Mouse (Mus musculus): ENCODE data around the gene Map2k1.

Map2k1 gene

DNA sequence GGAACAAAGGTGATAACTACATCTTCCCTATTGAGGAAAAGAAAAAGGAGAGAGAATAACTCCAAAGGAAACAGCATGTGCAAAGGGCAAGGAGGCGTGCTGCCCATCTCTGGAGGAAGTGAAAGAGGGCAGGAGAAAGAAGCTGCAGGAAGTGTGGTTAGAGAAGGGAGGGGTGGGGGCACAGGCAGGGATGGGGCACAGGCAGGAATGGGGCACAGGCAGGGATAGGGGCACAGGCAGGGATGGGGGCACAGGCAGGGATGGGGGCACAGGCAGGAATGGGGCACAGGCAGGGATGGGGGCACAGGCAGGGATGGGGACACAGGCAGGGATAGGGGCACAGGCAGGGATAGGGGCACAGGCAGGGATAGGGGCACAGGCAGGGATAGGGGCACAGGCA, 4.1 kb downstream of the Map2k1 start:
- DNase-seq (ENCODE audit: low spot score): no peak

DNA sequence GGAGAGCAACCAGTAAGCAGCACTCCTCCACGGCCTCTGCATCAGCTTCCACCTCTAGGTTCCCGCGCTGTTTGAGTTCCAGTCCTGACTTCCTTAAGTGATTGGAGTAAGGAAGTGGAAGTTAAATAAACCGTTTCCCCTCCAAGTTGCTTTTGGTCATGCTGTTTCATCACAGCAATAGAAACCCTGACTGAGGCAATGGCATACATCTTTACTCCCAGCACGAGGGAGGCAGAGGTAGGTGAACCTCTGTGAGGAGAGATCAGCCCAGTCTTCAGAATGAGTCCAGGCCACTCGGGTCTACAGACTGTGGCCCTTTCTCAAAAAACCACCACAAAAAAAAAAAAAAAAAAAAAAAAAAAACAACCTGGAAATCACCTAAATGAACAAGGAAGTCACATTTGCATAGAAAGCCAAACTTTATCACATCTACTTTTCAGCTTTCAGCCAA, 11.0 kb downstream of the Map2k1 start:
- DNase-seq (ENCODE audit: low spot score): no peak

GRCm38 (mm10) chr9:64240681-64241080, 12.8 kb downstream of the Map2k1 start:
- DNase-seq (ENCODE audit: low spot score): no peak

DNA sequence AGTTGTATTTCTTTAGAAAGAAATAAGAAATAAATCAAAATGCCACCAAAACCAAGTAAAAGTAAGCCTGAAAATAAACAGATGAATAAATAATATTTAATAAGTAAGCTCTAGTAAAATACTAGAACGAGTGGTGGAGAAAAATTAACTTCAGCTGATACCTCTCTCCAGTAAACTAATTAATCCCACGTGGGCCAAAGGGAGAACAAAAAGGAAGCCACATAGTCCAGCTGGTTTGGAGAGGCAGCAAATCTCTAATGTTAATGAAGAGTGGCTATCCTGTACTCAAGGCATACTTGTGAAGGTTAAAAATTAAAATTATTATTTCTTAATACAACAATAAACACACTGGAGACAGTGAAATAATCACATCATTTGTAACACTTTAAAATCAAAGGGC, 13.3 kb downstream of the Map2k1 start:
- DNase-seq (ENCODE audit: low spot score): no peak

- no peak for DNase-seq (ENCODE audit: low spot score)
Observed at GRCm38 (mm10) chr9:64236056-64236455, 17.4 kb downstream of the Map2k1 start.

GRCm38 (mm10) chr9:64234768-64235435, 18.5 kb downstream of the Map2k1 start, which contains the start of gene Uchl4:
Gene Uchl4, plus strand, starts transcription at chr9:64235201.
- no peak for DNase-seq (ENCODE audit: low spot score)

GRCm38 (mm10) chr9:64233656-64234055, 19.8 kb downstream of the Map2k1 start:
- no peak for DNase-seq (ENCODE audit: low spot score)

- DNase-seq (ENCODE audit: low spot score): no peak
Observed at GRCm38 (mm10) chr9:64232257-64232957, 21.0 kb downstream of the Map2k1 start.

- no peak for DNase-seq (ENCODE audit: low spot score)
Observed at GRCm38 (mm10) chr9:64231674-64232073, 21.8 kb downstream of the Map2k1 start.

- no peak for DNase-seq (ENCODE audit: low spot score)
Observed at GRCm38 (mm10) chr9:64231171-64231570, 22.3 kb downstream of the Map2k1 start.

DNA sequence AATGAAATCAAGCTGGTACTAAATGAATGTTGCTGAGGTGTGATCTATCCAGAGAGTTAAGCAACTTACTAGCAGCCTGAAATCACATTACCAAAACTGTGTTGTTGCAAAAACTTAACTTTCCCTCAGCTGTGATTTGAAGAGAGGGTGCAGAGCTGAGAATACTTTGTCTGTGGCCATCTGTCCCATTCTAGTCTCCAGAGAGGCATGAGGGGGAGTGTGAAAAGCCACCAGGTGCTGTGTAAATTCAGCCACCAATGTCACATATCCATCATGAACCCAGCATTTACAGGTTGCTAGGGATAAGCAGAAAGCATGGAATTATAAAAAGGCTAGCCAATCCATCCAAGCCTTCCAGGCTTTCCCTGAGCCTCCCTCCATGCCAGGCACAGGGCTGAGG, 24.5 kb downstream of the Map2k1 start:
- no peak for DNase-seq (ENCODE audit: low spot score)

- no peak for DNase-seq (ENCODE audit: low spot score)
Observed at GRCm38 (mm10) chr9:64227736-64228135, 25.7 kb downstream of the Map2k1 start.

DNA sequence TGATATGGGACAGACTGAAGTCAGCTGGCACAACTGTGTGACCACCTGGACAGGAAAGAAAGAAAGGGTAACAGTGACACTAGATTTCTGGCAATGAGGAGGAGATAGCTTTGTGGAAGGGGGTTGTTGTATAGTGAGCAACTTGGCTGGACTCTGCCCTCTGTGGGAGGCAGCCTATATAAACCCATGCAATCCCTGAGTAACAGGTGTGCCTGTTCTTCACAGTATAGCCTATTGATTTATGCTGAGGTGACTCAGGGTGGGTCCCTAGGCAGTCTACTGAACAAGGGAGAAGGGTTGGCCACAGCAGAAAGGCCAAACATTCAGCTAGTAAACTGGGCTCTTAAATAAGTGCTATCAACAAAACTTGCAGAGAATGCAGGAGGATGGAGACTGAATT, 27.6 kb downstream of the Map2k1 start:
- DNase-seq (ENCODE audit: low spot score): no peak

DNA sequence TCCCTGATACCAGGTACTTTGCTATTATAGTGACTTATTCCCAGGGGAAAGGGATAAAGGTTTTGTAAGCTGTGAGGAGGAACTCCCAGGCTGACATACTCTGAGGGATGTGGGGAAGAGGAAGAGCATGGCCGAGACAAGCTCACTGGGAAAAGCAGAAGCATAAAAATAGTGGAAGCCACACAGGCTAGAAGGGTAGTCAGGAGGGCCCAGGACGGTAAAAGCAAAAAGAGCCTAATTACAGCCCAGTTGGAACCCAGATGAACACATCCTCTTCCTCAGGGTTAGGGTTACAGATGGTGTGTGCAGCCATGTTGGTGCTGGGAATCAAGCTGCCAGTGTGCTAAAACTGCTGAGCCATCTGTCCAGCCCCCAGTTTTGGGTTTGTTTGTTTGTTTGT, 31.3 kb downstream of the Map2k1 start:
- no peak for DNase-seq (ENCODE audit: low spot score)

DNA sequence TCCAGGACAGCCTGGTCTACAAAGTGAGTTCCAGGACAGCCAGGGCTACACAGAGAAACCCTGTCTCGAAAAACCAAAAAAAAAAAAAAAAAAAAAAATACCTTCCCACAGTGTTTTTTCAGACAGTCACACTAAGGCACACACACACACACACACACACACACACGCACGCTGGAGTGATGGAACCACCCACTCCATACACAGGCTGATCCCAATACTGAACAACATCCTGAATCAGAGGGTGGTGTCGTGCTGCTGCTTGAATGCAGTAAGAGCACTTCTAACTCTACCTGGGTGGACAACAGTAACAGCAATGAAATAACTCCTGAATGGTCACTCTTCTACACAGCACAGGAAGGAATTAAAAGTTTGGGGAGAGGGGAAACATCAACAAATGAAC, 32.0 kb downstream of the Map2k1 start:
- DNase-seq (ENCODE audit: low spot score): no peak

DNA sequence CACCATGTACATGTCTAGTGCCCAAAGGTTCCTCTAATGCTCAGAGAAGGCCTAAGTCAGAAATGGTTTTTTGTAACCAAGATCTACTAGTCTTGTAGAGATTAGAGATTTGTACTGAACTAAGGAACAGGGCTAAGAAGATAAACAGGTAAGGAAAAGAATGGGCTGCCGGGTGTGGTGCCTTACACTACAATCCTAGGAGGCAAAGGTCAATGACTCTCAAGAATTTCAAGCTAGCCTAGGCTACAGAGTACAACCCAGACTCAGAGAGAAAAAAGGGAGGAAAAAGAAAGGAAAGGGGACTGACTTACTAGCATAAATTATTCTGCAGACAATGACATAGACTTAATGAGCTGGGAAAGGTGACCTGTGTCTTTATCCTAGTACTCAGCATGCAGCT, 32.8 kb downstream of the Map2k1 start:
- DNase-seq (ENCODE audit: low spot score): no peak

GRCm38 (mm10) chr9:64219772-64220420, 33.5 kb downstream of the Map2k1 start:
- DNase-seq (ENCODE audit: low spot score): no peak

DNA sequence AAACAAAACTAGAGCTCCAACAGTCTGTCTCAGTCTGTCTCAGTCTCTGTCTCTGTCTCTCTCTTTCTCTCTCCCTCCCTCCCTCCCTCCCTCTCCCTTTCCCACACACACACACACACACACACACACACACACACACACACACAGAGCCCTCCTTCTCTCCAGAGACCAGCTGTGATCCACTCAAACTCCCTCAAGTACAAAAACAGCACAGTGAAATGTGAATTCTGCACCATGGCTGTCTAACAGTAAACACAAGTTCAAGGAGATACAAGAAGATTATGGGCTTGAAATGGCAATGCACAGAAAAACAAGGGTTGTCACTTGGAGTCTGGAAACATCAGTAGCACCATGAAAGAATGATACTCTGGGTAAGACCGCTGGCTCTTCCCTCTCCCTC, 34.1 kb downstream of the Map2k1 start:
- DNase-seq (ENCODE audit: low spot score): no peak

- DNase-seq (ENCODE audit: low spot score): no peak
Observed at GRCm38 (mm10) chr9:64217887-64218286, 35.5 kb downstream of the Map2k1 start.

DNA sequence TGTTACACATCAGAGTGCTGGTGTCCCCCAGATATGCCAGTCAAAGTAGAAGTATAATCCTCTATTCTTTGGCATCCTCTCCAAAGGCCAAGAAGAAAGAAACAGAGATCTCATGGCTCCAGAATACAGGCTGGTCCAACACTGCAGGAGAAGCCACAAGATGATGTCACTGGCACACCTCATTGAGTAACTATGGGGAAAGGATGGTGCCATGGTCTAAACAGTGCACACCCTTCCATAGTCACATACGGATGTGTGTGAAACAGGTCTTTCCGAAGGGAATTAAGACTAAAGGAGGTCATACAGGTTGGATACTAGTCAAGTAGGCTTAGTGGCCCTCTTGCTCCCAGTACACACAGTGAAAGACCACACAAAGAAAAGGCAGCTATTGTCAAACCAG, 36.8 kb downstream of the Map2k1 start:
- DNase-seq (ENCODE audit: low spot score): no peak

DNA sequence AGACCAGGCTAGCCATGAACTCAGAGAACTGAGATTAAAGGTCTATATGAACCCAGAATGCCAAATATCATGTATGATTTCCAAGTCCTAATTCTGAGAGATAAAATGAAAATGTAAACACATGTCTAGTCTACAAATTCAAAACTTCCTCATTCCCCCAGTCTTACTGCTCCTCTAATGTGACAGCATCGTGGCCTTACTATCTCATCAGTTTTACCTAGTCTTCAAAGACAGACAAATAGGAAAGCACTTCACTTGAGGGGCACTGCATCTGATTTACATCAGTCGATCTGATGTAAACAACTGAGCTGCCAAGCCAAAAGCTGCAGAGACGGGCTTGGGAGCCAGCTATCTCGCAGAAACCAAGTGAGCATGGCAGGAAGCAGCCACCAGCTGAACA, 37.3 kb downstream of the Map2k1 start:
- no peak for DNase-seq (ENCODE audit: low spot score)

GRCm38 (mm10) chr9:64214452-64214851, 39.0 kb downstream of the Map2k1 start:
- DNase-seq (ENCODE audit: low spot score): no peak

DNA sequence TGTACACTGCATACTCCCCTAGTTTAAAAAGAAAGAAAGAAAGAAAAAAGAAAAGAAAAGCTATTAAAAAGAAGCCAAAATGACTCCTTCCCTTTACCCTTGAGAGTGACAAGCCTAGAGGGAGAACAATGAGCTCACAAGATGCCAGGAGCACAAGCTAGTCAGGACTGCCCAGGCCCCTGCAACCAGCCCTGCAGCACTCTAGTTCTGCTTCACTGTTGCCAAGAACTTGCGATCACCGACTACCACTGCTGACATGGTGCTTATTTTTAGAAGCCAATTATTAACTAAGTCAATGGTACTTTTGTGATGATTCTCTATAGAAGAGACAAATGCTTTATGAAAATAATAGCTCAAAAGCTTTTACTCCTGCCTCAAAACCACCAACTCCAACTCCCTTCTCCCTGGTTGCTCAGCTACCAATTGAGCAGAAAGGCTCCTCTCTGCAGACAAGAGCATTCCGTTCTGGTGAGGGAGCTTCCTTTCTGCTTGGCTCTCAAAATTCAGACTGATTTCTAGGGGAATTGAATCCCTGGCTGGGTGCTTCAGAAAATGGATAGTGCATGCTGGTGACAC, 45.8 kb downstream of the Map2k1 start:
- DNase-seq (ENCODE audit: low spot score): no peak
